Mouse (Mus musculus): ENCODE results near the gene Tln1. TPM values are rescaled to one million over a fixed set of nuclear protein-coding genes. Genes with fewer than 3 reads are reported as not detected.
A peak's percentile ranks its signal among the peaks of the same experiment; 100 is the strongest.

Tln1 gene
- total RNA-seq, 2 experiments from 2014 or later = 138 to 167 TPM

GRCm38 (mm10) chr4:43579256-43579655 lies 16.8 kb upstream of the Tln1 start:
- ATAC-seq (replicated peaks; ENCODE audit: poor library complexity) = no peak

- peak; percentile 92 for ATAC-seq (replicated peaks; ENCODE audit: poor library complexity)
These were observed 16.1 kb upstream of the Tln1 start, which contains the start of the genes Rgp1 and Gba2 for GRCm38 (mm10) chr4:43578376-43579204. Gene Rgp1, plus strand, starts transcription at chr4:43578715. Gene Gba2, minus strand, starts transcription at chr4:43578873.

- no peak for ATAC-seq (replicated peaks; ENCODE audit: poor library complexity)
These were observed 14.9 kb upstream of the Tln1 start for GRCm38 (mm10) chr4:43577237-43577881.

GRCm38 (mm10) chr4:43575356-43575755 lies 12.9 kb upstream of the Tln1 start:
- ATAC-seq (replicated peaks; ENCODE audit: poor library complexity) = no peak

GRCm38 (mm10) chr4:43573561-43573960 lies 11.1 kb upstream of the Tln1 start:
- no peak for ATAC-seq (replicated peaks; ENCODE audit: poor library complexity)

- ATAC-seq (replicated peaks; ENCODE audit: poor library complexity) = 0 out of 2 replicates have a peak, but pooled peaks have one; percentile 17
These were observed 9.0 kb upstream of the Tln1 start for GRCm38 (mm10) chr4:43571395-43572045.

GRCm38 (mm10) chr4:43567140-43567539 lies 4.6 kb upstream of the Tln1 start:
- no peak for ATAC-seq (replicated peaks; ENCODE audit: poor library complexity)

GRCm38 (mm10) chr4:43564231-43564630 lies 1.7 kb upstream of the Tln1 start:
- no peak for ATAC-seq (replicated peaks; ENCODE audit: poor library complexity)

- ATAC-seq (replicated peaks; ENCODE audit: poor library complexity) = no peak
These were observed 1.0 kb upstream of the Tln1 start for GRCm38 (mm10) chr4:43563601-43563875.

GRCm38 (mm10) chr4:43562769-43563600 lies 494 bp upstream of the Tln1 start:
- ATAC-seq (replicated peaks; ENCODE audit: poor library complexity) = no peak

GRCm38 (mm10) chr4:43561436-43561996 lies 975 bp downstream of the Tln1 start:
- ATAC-seq (replicated peaks; ENCODE audit: poor library complexity) = 0 out of 2 replicates have a peak, but pooled peaks have one; percentile 11

GRCm38 (mm10) chr4:43560976-43561375 lies 1.5 kb downstream of the Tln1 start:
- ATAC-seq (replicated peaks; ENCODE audit: poor library complexity) = no peak

- peak; percentile 5; the same call in 1 of the 2 replicates for ATAC-seq (replicated peaks; ENCODE audit: poor library complexity)
These were observed 2.3 kb downstream of the Tln1 start for GRCm38 (mm10) chr4:43560243-43560611.

- ATAC-seq (replicated peaks; ENCODE audit: poor library complexity) = no peak
These were observed 2.8 kb downstream of the Tln1 start for GRCm38 (mm10) chr4:43559519-43560242.

- ATAC-seq (replicated peaks; ENCODE audit: poor library complexity) = peak; percentile 18; the same call in 1 of the 2 replicates
These were observed 3.7 kb downstream of the Tln1 start for GRCm38 (mm10) chr4:43558631-43559356.

GRCm38 (mm10) chr4:43558028-43558630 lies 4.4 kb downstream of the Tln1 start:
- ATAC-seq (replicated peaks; ENCODE audit: poor library complexity) = no peak

GRCm38 (mm10) chr4:43555926-43556325 lies 6.6 kb downstream of the Tln1 start:
- peak; percentile 30 for ATAC-seq (replicated peaks; ENCODE audit: poor library complexity)

- ATAC-seq (replicated peaks; ENCODE audit: poor library complexity) = no peak
These were observed 8.6 kb downstream of the Tln1 start for GRCm38 (mm10) chr4:43553891-43554290.

GRCm38 (mm10) chr4:43552437-43552836 lies 10.1 kb downstream of the Tln1 start:
- no peak for ATAC-seq (replicated peaks; ENCODE audit: poor library complexity)

Measured in megakaryocyte progenitor cell, adult 5-6 weeks (primary cell).